Mouse (Mus musculus): ENCODE results near the gene Ccdc146. TPM values are rescaled to one million over a fixed set of nuclear protein-coding genes. Genes with fewer than 3 reads are reported as not detected.

The Ccdc146 gene
- total RNA-seq, 2 experiments from 2014 or later = 0.50 to 0.95 TPM

DNA sequence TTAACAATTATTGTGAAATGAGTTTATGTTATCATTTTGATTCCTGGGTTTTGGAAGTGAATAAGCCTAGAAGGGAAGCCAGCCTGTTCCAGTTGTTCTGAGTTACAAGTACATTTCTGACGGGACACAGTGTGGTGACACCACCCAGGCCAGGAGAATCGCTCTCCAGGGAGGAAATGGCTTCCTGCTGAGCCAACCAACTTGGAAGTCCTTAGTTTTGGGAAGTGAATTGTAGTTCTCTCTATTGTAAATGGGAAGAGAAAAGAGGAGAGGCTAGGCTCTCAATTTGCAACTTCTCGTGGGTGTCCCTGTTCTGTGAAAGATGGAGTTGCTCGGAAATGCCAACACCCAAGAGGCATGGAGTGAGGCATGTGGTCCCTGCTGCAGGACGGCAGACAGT, 155.0 kb downstream of the Ccdc146 start:
- intact Hi-C loops (cut with DNase I) = loop anchor here (10.0 kb wide), 1 partner anchor 315 kb away; no protein-coding TSS in a partner anchor

DNA sequence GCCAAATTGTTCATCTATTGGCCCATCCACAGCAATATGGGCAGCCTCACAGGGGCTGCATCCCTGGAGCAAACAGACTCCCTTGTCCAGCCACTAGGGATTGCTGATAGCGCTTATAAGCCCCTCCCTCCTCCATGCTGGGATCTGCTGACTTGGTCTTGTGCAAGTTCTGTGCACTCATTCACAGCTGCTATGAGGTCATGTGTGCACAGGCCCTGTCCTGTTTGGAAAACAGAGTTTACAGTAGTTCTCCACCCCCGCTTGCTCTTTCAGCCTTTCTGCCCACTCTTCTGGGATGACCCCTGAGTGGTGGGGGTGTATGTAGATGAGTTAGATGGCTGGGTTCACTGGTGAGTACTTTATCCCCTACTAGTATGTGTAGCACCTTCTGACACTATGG, 157.4 kb downstream of the Ccdc146 start:
- no peak for DNase-seq
- intact Hi-C loops (cut with DNase I) = loop anchor here (10.0 kb wide), 1 partner anchor 318 kb away; no protein-coding TSS in a partner anchor

More for the DNA sequence above, 155.0 kb downstream of the Ccdc146 start:
- DNase-seq = no peak

DNA sequence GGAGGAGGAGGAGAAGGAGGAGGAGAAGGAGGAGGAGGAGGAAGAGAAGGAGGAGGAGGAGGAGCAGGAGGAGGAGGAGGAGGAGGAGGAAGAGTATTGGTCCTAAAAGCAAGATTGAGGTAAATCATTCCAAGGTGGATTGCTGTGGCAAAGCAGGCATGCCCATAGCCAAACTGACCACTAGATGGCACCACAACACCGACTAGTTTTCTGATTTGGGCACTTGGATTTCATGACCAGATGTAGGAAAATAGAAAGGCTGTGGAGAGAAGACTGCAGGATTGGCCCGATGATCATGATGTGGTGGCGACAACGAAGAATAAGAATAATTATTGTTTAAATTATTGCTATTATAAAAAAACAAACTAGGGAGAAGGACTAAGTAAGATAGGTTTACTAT, 159.4 kb downstream of the Ccdc146 start:
- intact Hi-C loops (cut with DNase I) = loop anchor here (10.0 kb wide), 1 partner anchor 320 kb away; no protein-coding TSS in a partner anchor
- DNase-seq = peak; percentile 88

DNA sequence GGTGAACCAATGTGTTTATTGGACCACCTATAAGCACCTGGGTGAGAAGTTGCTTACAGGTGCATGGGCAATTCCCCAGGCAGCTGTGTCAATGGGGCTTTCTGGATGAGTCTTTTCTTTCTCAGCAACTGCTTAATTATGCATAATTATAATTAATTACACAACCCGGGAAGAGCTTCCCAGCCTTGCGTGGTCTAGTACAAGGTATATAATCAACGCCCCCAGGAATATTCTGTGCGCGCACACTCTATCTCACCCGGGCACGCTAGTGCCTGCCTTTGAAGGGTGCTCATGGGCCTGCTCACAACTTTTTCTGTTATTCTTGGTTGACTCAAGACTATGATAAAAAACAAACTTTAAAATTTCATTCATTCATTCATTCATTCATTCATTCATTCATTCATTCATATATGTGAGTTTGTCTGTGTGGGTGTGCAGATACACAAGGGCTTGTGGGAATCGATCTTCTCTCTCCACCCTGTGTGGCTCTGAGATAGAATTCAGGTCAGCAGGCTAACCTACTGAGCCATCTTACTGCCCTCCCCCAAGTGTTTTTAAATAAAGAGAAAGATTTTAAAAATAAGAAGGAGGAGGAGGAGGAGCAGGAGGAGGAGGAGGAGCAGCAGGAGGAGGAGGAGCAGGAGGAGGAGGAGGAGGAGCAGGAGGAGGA, 160.0 kb downstream of the Ccdc146 start:
- intact Hi-C loops (cut with DNase I) = loop anchor here (5.0 to 10.0 kb wide), 3 partner anchors 158 to 378 kb away; partner anchors contain the start of genes Ccdc146 and Fam185a
- DNase-seq = no peak

DNA sequence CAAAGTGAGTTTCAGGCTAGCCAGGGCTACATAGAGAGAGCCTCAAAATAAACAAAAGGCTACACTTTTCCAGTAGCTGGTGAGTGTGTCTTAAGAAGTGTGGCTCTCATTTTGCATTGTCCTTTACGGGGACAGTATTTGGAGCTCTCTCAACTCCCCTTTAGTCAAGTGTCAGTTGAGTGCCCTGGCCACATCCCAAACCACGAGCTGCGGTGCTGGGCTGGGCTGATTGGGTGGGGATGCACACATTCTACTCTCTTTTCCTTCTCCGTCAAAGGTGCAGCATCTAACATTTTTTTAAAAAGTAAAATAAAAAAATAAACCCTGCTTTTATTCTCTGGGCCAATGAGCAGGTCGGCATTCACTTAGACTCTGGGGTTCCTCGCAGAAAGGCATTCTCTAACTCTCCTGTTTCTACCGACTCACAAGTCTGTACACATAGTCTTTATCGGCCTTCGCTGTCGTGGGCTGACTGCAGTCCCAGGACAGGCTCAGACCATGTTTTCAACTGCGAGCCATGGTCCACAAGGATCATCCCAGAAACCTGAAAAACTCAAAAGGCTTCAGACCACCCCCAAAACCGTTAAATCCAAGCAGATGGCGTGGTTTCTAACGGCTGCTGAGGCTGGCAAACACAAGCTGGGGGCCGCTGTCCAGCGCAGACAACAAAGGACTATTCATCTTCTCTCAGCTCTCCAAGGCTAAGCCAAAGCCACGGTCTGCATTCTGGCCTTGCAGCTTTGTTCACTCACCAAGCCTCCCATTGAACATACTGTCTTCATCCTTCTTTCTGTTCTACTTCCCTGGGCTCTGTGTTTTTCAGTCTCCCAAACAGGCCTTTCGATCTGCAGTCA, 161.0 kb downstream of the Ccdc146 start:
- peak; percentile 83 for DNase-seq
- intact Hi-C loops (cut with DNase I) = loop anchor here (5.0 to 10.0 kb wide), 3 partner anchors 159 to 379 kb away; partner anchors contain the start of genes Ccdc146 and Fam185a

DNA sequence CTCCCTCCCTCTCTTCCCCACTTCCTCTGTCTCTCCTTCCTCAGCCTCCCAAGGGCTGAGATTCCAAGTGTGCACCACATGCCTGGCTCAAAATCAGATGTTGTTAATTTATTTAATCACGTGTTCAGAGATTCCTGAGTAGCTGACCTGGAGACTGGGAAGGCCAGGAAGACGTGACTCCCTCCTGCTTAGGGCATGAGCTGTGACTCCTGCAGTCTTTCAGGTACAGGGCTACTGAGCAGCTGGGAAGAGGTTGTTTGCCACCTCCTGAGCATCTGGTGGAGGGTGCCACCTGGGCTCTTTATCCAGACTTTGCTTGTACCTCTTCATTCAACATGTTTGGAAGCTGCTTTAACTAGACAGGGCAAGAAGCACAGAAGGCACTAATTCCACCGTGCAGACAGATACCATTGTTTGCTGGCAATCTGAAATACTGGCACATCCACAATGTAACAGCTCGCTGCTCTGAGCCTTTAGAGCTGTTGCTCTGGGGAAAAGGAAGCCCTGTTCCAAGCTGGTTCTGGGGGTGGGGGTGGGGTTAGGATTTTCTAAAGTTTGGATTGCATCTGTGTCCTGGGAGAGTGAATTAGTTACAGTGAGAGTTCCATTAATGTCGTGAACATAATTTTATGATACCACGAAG, 163.2 kb downstream of the Ccdc146 start:
- DNase-seq = no peak

DNA sequence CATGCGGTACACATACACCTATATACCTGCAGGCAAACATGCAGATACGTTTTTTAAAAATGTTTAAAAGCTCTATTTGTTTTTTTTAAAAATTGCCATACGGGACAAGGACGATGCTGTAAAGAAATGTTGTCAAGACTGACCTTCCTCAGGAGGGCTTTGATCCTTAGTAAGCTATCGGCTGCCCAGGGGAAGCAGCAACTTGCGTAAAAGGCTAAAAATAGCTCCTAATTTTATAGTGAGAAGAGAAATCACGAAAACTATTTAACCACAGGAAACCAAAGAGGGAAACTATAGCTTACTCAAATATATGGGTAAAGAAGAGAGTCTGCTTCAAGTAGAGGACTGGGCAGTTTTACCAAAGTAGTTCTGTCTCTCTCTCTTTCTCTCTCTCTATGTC, 163.7 kb downstream of the Ccdc146 start:
- intact Hi-C loops (cut with DNase I) = loop anchor here (5.0 to 10.0 kb wide), 3 partner anchors 162 to 382 kb away; partner anchors contain the start of genes Ccdc146 and Fam185a
- DNase-seq = no peak

More for the DNA sequence above, 163.2 kb downstream of the Ccdc146 start:
- intact Hi-C loops (cut with DNase I) = loop anchor here (5.0 to 10.0 kb wide), 3 partner anchors 161 to 381 kb away; partner anchors contain the start of genes Ccdc146 and Fam185a

DNA sequence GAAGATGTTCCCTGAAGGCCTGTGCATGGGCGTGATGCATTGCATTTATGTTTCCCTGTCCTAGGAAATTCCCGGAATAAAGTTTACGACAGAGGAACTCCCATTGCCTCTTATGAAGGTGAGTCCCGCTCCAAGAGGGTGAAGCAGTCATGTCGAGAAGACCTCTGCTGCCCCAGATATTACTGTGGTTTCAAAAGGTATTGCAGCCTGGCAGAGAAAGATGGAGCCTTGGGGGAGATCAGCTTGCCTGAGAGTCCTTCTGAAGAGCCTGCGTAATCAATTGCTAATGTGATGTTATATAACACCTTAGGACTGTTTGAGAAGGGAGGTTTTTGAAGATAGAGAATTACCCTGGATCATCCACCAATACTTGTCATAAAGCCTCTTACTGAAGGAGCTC, 166.7 kb downstream of the Ccdc146 start:
- no peak for DNase-seq
- intact Hi-C loops (cut with DNase I) = no loop called here

DNA sequence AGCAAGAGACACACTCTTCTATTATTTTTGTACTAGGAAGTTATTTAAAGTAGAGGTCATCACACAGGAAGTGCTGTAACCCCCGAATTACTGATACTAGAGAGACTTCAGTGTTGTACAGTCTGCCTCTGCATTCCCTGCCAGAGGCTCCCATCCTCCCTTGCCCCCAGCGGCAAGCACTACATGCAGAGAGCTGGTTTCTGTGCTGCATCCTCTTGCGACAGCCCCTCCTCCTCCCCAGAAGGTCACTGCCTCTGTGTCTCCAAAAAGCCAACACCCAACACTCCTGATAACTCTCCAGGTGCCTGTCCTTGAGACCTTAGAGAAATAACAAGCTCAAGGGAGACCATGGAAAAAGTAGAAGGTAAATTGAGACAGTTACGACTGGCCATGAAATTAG, 167.4 kb downstream of the Ccdc146 start:
- no peak for DNase-seq
- intact Hi-C loops (cut with DNase I) = no loop called here

DNA sequence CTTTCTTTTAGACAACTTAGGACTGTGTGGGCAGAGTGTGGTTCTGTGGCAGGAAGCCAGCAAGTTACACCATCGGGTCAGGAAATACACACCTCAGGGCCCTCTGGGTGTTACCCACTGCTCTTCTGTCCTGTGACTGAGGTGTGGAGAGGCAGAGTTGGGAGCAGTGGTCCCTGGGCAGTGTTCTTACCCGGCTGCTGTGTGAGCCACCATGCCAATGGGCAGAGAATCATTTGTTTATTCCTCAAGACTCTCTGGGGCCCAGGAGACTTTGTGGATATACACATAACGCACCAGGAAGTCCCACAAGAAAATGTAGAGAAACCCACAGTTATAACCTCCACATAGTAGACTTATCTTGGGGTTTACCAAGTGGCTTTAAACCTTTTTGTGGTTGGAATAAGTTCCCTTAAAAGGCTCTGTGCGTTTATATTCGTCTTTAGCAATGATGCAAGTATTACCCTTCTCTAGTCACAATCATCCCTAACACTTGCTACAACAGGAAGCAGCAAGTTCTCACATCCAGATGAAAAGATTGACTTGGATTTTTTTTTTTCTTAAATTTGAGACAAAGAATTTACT, 168.8 kb downstream of the Ccdc146 start:
- DNase-seq = no peak
- intact Hi-C loops (cut with DNase I) = no loop called here

DNA sequence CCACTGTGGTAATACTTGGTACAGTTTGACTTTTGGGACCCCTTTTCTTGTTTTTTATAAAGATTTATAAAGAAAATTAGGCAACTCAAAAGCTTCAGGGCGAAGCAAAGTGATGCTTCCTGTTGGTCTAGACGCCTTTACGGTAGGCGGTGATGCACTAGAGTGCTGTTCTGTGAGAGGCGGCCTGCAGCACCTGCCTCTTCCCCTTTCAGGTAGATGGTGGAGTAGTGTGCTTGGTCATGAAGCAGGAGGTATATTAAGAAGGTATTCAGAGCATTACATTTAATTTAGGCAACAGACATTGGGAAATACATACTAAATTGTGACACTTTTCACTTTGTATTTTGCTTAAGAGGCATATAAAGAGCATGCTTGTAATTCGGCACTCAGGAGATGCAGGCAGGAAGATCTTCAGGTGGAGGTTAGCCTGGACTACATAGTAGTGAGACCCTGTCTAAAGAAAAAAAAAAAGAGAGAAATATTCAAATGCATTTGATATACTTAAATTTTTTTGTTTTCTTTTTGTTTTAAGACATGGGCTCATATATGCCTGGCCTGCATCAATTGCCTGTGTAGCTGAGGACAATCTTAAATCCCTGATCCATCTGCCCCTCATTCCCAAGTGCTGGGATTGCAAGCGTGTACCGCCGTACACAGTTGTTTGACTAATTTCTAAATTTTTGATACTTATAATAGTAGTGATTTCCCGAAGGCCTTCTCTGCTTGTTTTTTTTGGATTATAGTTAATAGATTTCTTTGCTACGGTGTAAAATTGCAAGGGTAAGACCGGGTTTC, 169.5 kb downstream of the Ccdc146 start:
- intact Hi-C loops (cut with DNase I) = no loop called here
- no peak for DNase-seq

DNA sequence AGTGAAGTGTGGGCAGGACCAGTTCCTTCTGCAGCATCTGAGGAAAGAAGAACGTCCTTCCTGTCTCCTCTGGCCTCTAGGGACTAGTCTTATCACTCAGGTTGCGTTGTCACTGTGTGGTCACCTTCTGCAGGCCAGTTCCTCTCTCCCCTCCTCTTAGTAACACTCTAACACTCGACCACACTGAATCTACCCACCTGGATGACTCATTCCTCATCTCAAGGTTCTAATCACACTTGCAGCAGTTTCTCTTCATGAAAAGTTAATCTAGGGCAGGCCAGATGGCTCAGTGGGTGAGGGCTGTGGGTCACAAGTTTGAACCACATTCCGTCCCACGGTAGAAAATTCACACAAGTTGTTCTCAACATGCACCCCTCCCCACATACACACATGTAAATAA, 175.6 kb downstream of the Ccdc146 start:
- intact Hi-C loops (cut with DNase I) = no loop called here
- DNase-seq = no peak

DNA sequence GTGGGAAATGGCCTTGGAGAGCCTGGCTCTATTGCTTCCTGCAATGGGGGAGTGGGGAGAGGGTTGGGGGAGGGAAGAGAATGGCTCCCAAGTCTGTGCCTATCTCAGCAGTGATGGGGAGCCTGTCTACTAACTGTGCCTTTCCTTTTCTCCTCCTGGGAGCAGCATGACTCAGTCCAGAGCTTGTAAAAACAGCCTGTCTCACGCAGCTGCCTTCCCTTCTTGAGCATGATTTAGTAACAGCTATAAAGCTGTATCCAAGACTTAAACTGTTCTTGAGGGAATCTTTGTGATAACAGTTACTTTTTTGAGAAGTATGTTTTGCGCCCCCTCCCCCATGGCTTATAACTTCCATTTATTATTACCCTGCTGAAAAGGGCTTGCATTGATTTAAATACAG, 176.6 kb downstream of the Ccdc146 start:
- intact Hi-C loops (cut with DNase I) = no loop called here

DNA sequence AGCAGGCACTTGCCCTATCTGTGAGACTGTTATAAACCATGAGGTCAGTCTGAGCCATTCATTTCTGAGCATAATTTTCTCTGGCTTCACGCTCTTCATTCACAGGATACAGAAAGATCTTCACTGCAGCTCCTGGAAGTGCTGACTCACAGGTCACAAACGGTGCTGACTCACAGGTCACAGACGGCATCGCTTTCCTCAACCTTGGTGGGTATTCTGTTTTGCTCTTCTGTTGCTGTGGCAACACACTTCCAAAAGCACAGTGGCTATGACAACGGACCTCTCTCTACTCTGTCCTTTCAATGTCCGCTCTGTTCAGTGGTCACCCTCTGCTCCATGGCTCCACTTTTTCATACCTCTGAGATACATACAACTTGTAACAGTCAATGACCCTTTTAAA, 177.7 kb downstream of the Ccdc146 start:
- intact Hi-C loops (cut with DNase I) = no loop called here
- no peak for DNase-seq

More for the DNA sequence above, 176.6 kb downstream of the Ccdc146 start:
- DNase-seq = no peak

DNA sequence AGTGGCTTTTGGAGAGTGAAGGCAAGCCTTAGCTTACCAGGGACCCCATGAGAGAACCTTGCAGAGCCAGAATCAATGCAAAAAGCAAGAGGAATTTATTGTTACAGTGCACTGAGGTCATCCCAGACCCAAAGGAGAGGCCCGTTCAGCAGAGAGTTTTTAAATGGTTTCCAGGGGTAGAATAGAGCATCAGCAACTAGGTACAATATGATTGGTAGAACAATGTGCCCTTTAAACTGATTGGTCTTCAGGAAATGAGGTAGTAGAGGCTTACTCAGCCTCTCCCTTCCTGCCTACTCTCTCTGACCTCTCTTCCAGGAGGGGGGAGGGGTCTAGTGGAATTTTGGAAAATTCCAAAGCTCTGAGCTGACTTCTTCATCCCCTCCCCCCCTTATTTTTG, 179.2 kb downstream of the Ccdc146 start:
- intact Hi-C loops (cut with DNase I) = no loop called here
- DNase-seq = no peak

DNA sequence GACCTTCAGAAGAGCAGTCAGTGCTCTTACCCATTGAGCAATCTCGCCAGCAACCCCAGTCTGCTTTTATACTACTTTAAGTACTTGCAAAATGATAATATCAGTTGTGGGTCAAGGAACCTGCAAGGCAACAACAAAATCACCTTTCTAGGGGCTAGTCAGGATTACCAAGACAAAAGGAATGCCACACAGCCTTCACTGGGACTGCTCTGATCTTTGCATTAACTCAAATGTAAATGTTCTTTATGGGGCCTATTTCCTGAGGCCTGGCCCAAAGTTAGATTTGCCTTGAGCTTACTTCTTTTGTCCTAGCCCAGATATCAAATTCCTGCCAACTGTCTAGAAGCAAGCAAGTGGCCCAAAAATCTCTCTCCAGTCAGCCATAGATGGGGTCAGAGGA, 179.9 kb downstream of the Ccdc146 start:
- DNase-seq = no peak
- intact Hi-C loops (cut with DNase I) = no loop called here

Data from left cerebral cortex, postnatal 4 days (tissue).